Mouse (Mus musculus) thymus, postnatal 0 days (tissue): ENCODE measurements at regions not wholly inside any gene's neighbourhood (a gene's known extent, or its start where the extent isn't known, plus 50 kb on each side); places are given as distances from the start of the nearest gene placed in this dataset.
"Not testable (repeated sequence)": the region's sequence is repeated elsewhere in the genome, so short reads cannot be mapped to it uniquely, and the experiment has no call there.

Source experiments
- DNase-seq: peaks from one replicate; pipeline ENCODE4 v3.0.0-alpha.2; 2015; ENCODE audit warnings: low spot score

DNA sequence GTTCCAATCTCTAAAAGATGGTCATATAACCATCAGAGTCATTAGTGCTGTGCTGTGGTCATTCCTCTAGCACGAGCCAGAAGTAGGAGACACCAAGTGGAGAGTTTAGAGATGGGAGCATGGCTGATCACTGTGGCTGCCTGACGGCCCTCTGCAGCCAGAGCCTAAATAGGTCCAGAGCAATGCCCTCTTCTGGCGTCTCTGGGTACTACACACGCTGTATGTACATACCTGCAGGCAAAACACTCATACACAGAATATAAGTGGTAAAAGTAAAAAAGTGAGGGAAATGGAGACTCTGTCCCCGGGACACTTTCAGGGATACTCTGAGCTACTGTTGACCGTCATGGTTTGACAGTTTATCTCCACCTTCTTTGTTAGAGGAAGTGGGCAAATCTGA lies 91.4 kb downstream of the Gm21738 start:
- DNase-seq, result no peak

- DNase-seq, result no peak
These were observed 107.1 kb downstream of the Gm21738 start for GRCm38 (mm10) chr14:19311614-19312013.

GRCm38 (mm10) chr14:19302859-19303258 lies 115.9 kb downstream of the Gm21738 start:
- DNase-seq, result not testable (repeated sequence)

GRCm38 (mm10) chr14:19279096-19279495 lies 139.6 kb downstream of the Gm21738 start:
- DNase-seq, result no peak

DNA sequence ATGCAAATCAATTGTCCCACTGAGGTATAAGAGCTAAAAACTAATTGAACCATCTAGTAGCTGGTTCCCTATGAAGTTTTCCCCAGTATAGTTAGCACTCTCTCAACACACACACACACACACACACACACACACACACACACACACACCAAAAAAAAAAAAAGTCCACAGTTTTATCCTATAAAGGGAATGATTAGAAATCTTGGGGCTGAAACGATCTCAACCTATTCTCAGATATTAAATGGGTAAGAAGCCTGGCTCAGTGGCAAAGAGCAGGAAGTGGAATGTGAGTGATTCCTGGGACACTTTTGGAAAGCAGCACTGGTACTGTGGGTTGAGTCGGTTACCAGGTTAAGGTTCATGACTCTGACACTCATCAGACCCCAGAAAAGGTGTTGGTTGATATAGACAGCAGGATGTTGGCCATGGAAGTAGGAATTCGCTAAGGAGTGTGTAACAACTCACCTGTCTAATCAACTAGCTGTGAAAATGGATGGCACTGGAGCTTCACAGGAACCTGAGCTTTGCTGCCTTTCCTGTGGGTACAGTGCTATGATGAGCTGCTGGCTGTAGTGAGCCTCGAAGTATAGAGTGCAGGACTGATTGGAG lies 140.8 kb downstream of the Gm21738 start:
- peak; percentile 93 for DNase-seq
